Mouse (Mus musculus): Measurements from ENCODE around the gene Timmdc1. TPM values are rescaled to one million over a fixed set of nuclear protein-coding genes. Genes with fewer than 3 reads are reported as not detected.

Gene Timmdc1
- total RNA-seq (2023; ENCODE audit: inconsistent age): 19.3 to 21.1 TPM (median 19.9 TPM) in 4 replicates

DNA sequence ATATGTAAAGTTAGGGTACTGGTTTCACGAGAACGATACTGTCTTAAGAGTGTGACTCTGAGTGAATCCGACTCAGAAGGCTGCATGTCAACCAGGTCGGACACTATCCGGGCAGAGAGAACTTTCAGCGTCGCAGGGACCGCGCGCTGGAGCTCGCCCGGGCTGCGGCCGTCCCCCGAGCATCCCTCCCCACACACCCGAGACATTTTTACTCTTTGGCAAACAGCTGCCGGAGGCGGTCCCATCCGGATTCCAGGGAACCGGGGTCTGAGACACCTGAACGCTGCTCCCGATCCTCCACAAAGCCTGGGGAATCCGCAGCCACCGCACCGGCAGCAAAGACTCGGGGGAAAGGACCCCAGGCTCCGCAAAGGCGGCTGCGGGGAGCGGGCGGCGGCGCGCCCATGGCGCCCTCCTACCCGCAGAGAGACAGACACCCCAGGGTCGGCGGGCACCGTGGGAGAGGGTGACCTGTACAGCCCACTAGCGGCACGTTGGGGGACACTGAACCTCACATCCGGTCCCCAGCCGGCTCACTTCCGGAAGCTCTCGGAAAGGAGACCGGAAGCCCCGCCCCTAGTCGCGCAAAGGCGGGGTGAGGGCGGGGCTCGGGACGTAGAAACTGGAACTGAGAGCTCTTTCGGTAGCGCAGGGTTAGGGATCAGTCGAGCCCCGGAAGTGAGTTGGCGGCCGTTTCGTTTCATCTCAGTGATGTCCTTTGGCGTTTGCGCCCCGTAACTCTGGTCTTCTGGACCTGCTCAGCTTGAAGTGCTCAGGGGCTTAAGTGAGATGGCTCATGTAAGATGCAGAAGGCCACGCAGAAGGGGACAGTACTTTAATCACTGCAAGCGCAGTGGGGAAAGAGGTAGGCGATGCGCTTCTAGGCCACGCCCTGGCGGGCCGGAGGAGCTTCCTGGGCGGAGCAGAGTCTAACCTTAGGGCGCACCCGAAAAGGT lies at the start of gene Timmdc1:
TSS of gene Timmdc1 (minus strand) at position 535 of the 956 bp plus-strand sequence.

GRCm38 (mm10) chr16:38558221-38558748 lies 35.8 kb upstream of the Timmdc1 start, which contains the start of gene Tmem39a:
TSS of gene Tmem39a (plus strand) at chr16:38558698.

GRCm38 (mm10) chr16:38549479-38550396 lies 27.3 kb upstream of the Timmdc1 start, which contains the start of gene Poglut1:
TSS of gene Poglut1 (minus strand) at chr16:38550258.

DNA sequence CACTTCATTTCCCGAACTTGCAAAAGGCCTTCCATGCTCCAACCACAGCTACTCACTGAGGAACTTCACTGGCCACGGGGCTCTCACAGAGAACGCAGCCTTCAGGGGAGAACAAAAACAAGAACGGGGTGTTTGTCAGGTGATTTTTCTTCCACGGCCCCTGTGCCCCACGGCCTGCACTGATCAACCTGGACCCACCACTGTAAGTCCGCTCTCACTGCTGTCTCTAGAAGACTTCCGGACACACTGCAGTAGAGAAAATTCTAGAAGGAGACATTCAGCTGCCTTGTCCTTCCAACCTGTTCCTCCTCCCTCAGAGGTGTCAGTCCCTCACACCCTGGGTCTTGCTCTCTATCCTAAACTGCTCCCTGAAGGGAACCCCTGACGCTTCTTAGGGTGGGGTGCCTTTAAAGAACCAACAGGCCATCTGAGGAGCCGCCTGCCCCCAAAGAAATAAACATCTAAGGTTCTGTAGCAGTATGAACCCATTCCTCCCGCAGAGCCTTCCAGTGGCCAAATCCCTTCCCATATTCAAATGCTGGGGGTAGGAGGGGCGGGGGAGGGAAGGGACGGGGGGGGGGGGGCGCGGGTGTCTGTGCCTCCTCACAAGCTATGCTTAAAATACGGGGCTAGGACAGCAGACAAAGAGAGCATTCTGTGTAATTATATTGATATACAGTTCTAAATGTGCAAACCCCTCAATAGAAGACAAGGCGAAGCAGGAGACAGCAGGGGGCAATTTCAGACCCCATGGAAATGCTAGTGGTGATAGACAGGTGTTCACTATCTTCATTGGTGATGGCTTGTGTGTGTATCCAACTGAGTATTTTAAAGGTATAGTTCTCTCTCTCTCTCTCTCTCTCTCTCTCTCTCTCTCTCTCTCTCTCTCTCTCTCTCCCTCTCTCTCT lies 66.7 kb downstream of the Timmdc1 start, which contains the start of gene Cd80:
TSS of gene Cd80 (plus strand) at position 51 of the 908 bp plus-strand sequence.

DNA sequence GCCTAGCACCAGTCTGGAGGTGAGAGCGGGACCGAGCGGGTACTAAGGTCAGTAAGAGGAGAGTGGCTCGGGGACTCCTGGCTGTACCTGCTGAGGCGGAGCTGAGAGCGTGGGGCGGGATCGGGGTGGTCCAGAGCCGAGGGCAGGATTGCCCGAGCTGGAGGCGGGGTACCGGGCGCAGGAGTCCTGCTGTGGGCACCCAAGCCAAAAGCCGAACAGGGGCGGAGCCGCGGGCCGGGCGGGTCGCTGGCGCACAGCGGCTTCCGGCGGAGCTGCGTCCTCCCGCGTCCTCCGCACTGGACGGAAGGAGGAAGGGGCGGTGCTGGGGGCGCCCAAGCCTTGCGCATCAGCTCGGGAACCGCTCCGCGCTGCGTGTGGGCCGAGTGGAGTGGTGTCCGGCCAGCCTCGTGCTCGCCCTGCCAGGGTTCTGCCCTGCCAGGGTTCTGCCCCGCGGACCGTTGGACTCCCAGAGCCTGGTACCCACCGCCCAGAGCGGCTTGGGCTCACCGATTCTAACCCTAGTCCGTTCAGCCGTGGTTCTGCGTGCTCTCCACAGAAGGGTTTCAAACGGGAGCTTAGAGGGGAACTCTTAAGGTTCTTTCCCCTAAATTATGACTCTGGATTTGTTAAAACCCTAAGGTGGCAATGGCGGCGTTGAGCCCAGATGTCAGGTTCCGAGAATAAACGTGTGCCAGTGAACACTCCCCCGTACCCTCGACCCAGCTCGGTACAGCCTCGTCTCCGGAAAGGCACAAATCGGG lies 69.8 kb downstream of the Timmdc1 start, which contains the start of gene Adprh:
TSS of gene Adprh (minus strand) at position 262 of the 761 bp plus-strand sequence.

Other genes starting within 250 kb of the Timmdc1 start
- gene Nr1i2, start 227.8 kb downstream of the Timmdc1 start, total RNA-seq (2023; ENCODE audit: inconsistent age): not detected in 4 replicates
- 0.21 to 0.45 TPM in 2 of 4 replicates, not detected in the others for gene Maats1, start 180.5 kb downstream of the Timmdc1 start, total RNA-seq (2023; ENCODE audit: inconsistent age)
- 63.0 to 99.1 TPM (median 91.4 TPM) in 4 replicates for gene Cox17, start 175.7 kb downstream of the Timmdc1 start, total RNA-seq (2023; ENCODE audit: inconsistent age)
- gene Gm21987, start 175.6 kb downstream of the Timmdc1 start, total RNA-seq (2023; ENCODE audit: inconsistent age): not detected in 4 replicates
- 0.60 to 0.69 TPM in 2 of 4 replicates, not detected in the others for gene Popdc2, start 160.5 kb downstream of the Timmdc1 start, total RNA-seq (2023; ENCODE audit: inconsistent age)
- not detected in 4 replicates for gene Pla1a, start 89.5 kb downstream of the Timmdc1 start, total RNA-seq (2023; ENCODE audit: inconsistent age)
- gene Adprh, start 70.0 kb downstream of the Timmdc1 start, total RNA-seq (2023; ENCODE audit: inconsistent age): 29.7 to 32.4 TPM (median 30.3 TPM) in 4 replicates
- gene Cd80, start 67.1 kb downstream of the Timmdc1 start, total RNA-seq (2023; ENCODE audit: inconsistent age): 1.7 to 2.5 TPM (median 1.9 TPM) in 4 replicates
- 24.1 to 25.6 TPM (median 24.9 TPM) in 4 replicates for gene Poglut1, start 27.6 kb upstream of the Timmdc1 start, total RNA-seq (2023; ENCODE audit: inconsistent age)
- gene Tmem39a, start 36.0 kb upstream of the Timmdc1 start, total RNA-seq (2023; ENCODE audit: inconsistent age): 50.3 to 63.0 TPM (median 55.0 TPM) in 4 replicates
- 2.7 to 3.3 TPM (median 2.9 TPM) in 4 replicates for gene Arhgap31, start 190.6 kb upstream of the Timmdc1 start, total RNA-seq (2023; ENCODE audit: inconsistent age)
- gene B4galt4, start 219.6 kb upstream of the Timmdc1 start, total RNA-seq (2023; ENCODE audit: inconsistent age): 0.35 to 1.4 TPM (median 0.88 TPM) in 4 replicates

All from B cell, adult (primary cell).